Mouse (Mus musculus): Measurements from ENCODE around the gene Adnp. TPM values are rescaled to one million over a fixed set of nuclear protein-coding genes. Genes with fewer than 3 reads are reported as not detected.
"Not testable (repeated sequence)": the region's sequence is repeated elsewhere in the genome, so short reads cannot be mapped to it uniquely, and the experiment has no call there.

The Adnp gene
- polyA plus RNA-seq, 1 experiment from 2014 or later = 5.4 TPM

- H3K9me3 ChIP-seq (ENCODE audit: control insufficient read depth) = no peaks in the 10 kb centered on the region
- 7% methylated on average over 14 of the region's 14 CpGs for WGBS
- H3K4me2 ChIP-seq (replicated peaks; ENCODE audit: low read depth) = peak overlapping the region; percentile 65
- ATAC-seq = no peak
- no peaks in the 10 kb centered on the region for H3K36me3 ChIP-seq (ENCODE audit: control insufficient read depth, insufficient read depth)
- H3K4me1 ChIP-seq (replicated peaks; ENCODE audit: control insufficient read depth, insufficient read depth, low read length) = no peaks in the 10 kb centered on the region; the same call in none of the 2 replicates
- H3K27me3 ChIP-seq (replicated peaks; ENCODE audit: control insufficient read depth, insufficient read depth, low read length) = no peaks in the 10 kb centered on the region
- H3K27ac ChIP-seq (ENCODE audit: low read depth, low read length) = no peak overlapping the region
- H3K4me3 ChIP-seq (ENCODE audit: low read depth, low read length) = peak overlapping the region; percentile 24
- no peak for TF ChIP-seq CTCF (IDR thresholded peaks at IDR 0.05; ENCODE audit: low read depth)
- H3K9ac ChIP-seq (ENCODE audit: low read depth, low read length) = peak overlapping the region; percentile 22; the same call in 1 of the 2 replicates
Observed at GRCm38 (mm10) chr2:168161978-168162377, 44.9 kb downstream of the Adnp start.

GRCm38 (mm10) chr2:168161514-168161971 lies 45.4 kb downstream of the Adnp start:
- Histone ChIP-seq H3K36me3 (ENCODE audit: control insufficient read depth, insufficient read depth) (no peaks in the 10 kb centered on the region), H3K4me1 (replicated peaks; ENCODE audit: control insufficient read depth, insufficient read depth, low read length) (no peaks in the 10 kb centered on the region; the same call in none of the 2 replicates), H3K4me3 (ENCODE audit: low read depth, low read length) (peak overlapping the region; percentile 24), H3K4me2 (replicated peaks; ENCODE audit: low read depth) (peak overlapping the region; percentile 65), H3K9me3 (ENCODE audit: control insufficient read depth) (no peaks in the 10 kb centered on the region), H3K27me3 (replicated peaks; ENCODE audit: control insufficient read depth, insufficient read depth, low read length) (no peaks in the 10 kb centered on the region), H3K27ac (ENCODE audit: low read depth, low read length) (no peak overlapping the region), H3K9ac (ENCODE audit: low read depth, low read length) (peak overlapping the region; percentile 22; the same call in 1 of the 2 replicates)
- no peak for TF ChIP-seq CTCF (IDR thresholded peaks at IDR 0.05; ENCODE audit: low read depth)
- ATAC-seq = 0 out of 2 replicates have a peak, but pooled peaks have one; percentile 17
- WGBS = 11% methylated on average over 11 of the region's 11 CpGs

GRCm38 (mm10) chr2:168160370-168160930 lies 46.5 kb downstream of the Adnp start:
- 79% methylated on average over 9 of the region's 9 CpGs for WGBS
- no peaks in the 10 kb centered on the region for H3K36me3 ChIP-seq (ENCODE audit: control insufficient read depth, insufficient read depth)
- H3K27ac ChIP-seq (ENCODE audit: low read depth, low read length) = no peak overlapping the region

GRCm38 (mm10) chr2:168158911-168159711 lies 47.8 kb downstream of the Adnp start:
- Histone ChIP-seq H3K27me3 (replicated peaks; ENCODE audit: control insufficient read depth, insufficient read depth, low read length) (no peaks in the 10 kb centered on the region), H3K36me3 (ENCODE audit: control insufficient read depth, insufficient read depth) (no peaks in the 10 kb centered on the region), H3K4me2 (replicated peaks; ENCODE audit: low read depth) (peak overlapping the region; percentile 74), H3K4me3 (ENCODE audit: low read depth, low read length) (peak overlapping the region; percentile 28), H3K27ac (ENCODE audit: low read depth, low read length) (no peak overlapping the region; the same call in 1 of the 2 replicates), H3K9me3 (ENCODE audit: control insufficient read depth) (no peaks in the 10 kb centered on the region), H3K4me1 (replicated peaks; ENCODE audit: control insufficient read depth, insufficient read depth, low read length) (no peaks in the 10 kb centered on the region; the same call in none of the 2 replicates), H3K9ac (ENCODE audit: low read depth, low read length) (no peak overlapping the region; the same call in 1 of the 2 replicates)
- TF ChIP-seq CTCF (IDR thresholded peaks at IDR 0.05; ENCODE audit: low read depth) = no peak
- 7% methylated on average over 24 of the region's 25 CpGs for WGBS
- peak; percentile 9 for ATAC-seq

More at GRCm38 (mm10) chr2:168160370-168160930, 46.5 kb downstream of the Adnp start:
- no peak for ATAC-seq
- Histone ChIP-seq H3K9me3 (ENCODE audit: control insufficient read depth) (no peaks in the 10 kb centered on the region), H3K4me1 (replicated peaks; ENCODE audit: control insufficient read depth, insufficient read depth, low read length) (no peaks in the 10 kb centered on the region; the same call in none of the 2 replicates), H3K27me3 (replicated peaks; ENCODE audit: control insufficient read depth, insufficient read depth, low read length) (no peaks in the 10 kb centered on the region), H3K4me2 (replicated peaks; ENCODE audit: low read depth) (no peak overlapping the region), H3K9ac (ENCODE audit: low read depth, low read length) (no peak overlapping the region), H3K4me3 (ENCODE audit: low read depth, low read length) (no peak overlapping the region)
- TF ChIP-seq CTCF (IDR thresholded peaks at IDR 0.05; ENCODE audit: low read depth) = no peak

GRCm38 (mm10) chr2:168157974-168158373 lies 48.9 kb downstream of the Adnp start:
- 51% methylated on average over 9 of the region's 11 CpGs for WGBS
- H3K4me1 ChIP-seq (replicated peaks; ENCODE audit: control insufficient read depth, insufficient read depth, low read length) = not testable (repeated sequence)

GRCm38 (mm10) chr2:168156361-168156760 lies 50.6 kb downstream of the Adnp start:
- WGBS = 76% methylated on average over 14 of the region's 14 CpGs
- TF ChIP-seq CTCF (IDR thresholded peaks at IDR 0.05; ENCODE audit: low read depth) = no peak
- H3K4me3 ChIP-seq (ENCODE audit: low read depth, low read length) = no peak overlapping the region
- H3K4me1 ChIP-seq (replicated peaks; ENCODE audit: control insufficient read depth, insufficient read depth, low read length) = peaks cover 5% of the 10 kb centered on the region; the same call in 1 of the 2 replicates
- no peaks in the 10 kb centered on the region for H3K9me3 ChIP-seq (ENCODE audit: control insufficient read depth)
- no peaks in the 10 kb centered on the region for H3K27me3 ChIP-seq (replicated peaks; ENCODE audit: control insufficient read depth, insufficient read depth, low read length)
- no peaks in the 10 kb centered on the region for H3K36me3 ChIP-seq (ENCODE audit: control insufficient read depth, insufficient read depth)
- no peak overlapping the region for H3K4me2 ChIP-seq (replicated peaks; ENCODE audit: low read depth)
- H3K9ac ChIP-seq (ENCODE audit: low read depth, low read length) = no peak overlapping the region
- ATAC-seq = no peak
- no peak overlapping the region for H3K27ac ChIP-seq (ENCODE audit: low read depth, low read length)

More at GRCm38 (mm10) chr2:168157974-168158373, 48.9 kb downstream of the Adnp start:
- not testable (repeated sequence) for H3K27me3 ChIP-seq (replicated peaks; ENCODE audit: control insufficient read depth, insufficient read depth, low read length); H3K4me2 ChIP-seq (replicated peaks; ENCODE audit: low read depth); H3K9me3 ChIP-seq (ENCODE audit: control insufficient read depth); H3K9ac ChIP-seq (ENCODE audit: low read depth, low read length); H3K27ac ChIP-seq (ENCODE audit: low read depth, low read length); H3K4me3 ChIP-seq (ENCODE audit: low read depth, low read length); H3K36me3 ChIP-seq (ENCODE audit: control insufficient read depth, insufficient read depth); ATAC-seq
